Mouse (Mus musculus) cerebellum, adult (tissue): ENCODE measurements around the gene St8sia1.

Source experiments
- ATAC-seq: cut with Nextera tagmentation; 2 replicates; pipeline ENCODE4 v1.9.2; 2017; ENCODE audit warnings: mild to moderate bottlenecking, moderate library complexity, mixed read lengths; ENCODE audit not compliant: insufficient number of reproducible peaks, low FRiP score, low TSS enrichment

St8sia1 gene

GRCm38 (mm10) chr6:142838501-142838900, 125.8 kb downstream of the St8sia1 start:
- no peak for ATAC-seq

GRCm38 (mm10) chr6:142837326-142837725, 126.9 kb downstream of the St8sia1 start:
- ATAC-seq: no peak

- no peak for ATAC-seq
Observed at GRCm38 (mm10) chr6:142835726-142836125, 128.5 kb downstream of the St8sia1 start.

GRCm38 (mm10) chr6:142834911-142835310, 129.3 kb downstream of the St8sia1 start:
- ATAC-seq: no peak

GRCm38 (mm10) chr6:142831706-142832105, 132.5 kb downstream of the St8sia1 start:
- no peak for ATAC-seq

- ATAC-seq: no peak
Observed at GRCm38 (mm10) chr6:142831243-142831642, 133.0 kb downstream of the St8sia1 start.

GRCm38 (mm10) chr6:142830221-142830620, 134.0 kb downstream of the St8sia1 start:
- no peak for ATAC-seq

GRCm38 (mm10) chr6:142825449-142825848, 138.8 kb downstream of the St8sia1 start:
- no peak for ATAC-seq

- ATAC-seq: no peak
Observed at GRCm38 (mm10) chr6:142823008-142823787, 141.1 kb downstream of the St8sia1 start.

GRCm38 (mm10) chr6:142818306-142818705, 145.9 kb downstream of the St8sia1 start:
- ATAC-seq: no peak

GRCm38 (mm10) chr6:142815513-142815912, 148.7 kb downstream of the St8sia1 start:
- no peak; the same call in 1 of the 2 replicates for ATAC-seq

- peak; percentile 83 for ATAC-seq
Observed at GRCm38 (mm10) chr6:142814495-142814921, 149.7 kb downstream of the St8sia1 start.

- ATAC-seq: no peak
Observed at GRCm38 (mm10) chr6:142814011-142814410, 150.2 kb downstream of the St8sia1 start.

- ATAC-seq: no peak
Observed at GRCm38 (mm10) chr6:142812969-142813368, 151.3 kb downstream of the St8sia1 start.

GRCm38 (mm10) chr6:142810239-142810638, 154.0 kb downstream of the St8sia1 start:
- no peak for ATAC-seq

- ATAC-seq: no peak
Observed at GRCm38 (mm10) chr6:142809373-142810098, 154.7 kb downstream of the St8sia1 start.

- ATAC-seq: no peak
Observed at GRCm38 (mm10) chr6:142806326-142806725, 157.9 kb downstream of the St8sia1 start.

GRCm38 (mm10) chr6:142804402-142804801, 159.8 kb downstream of the St8sia1 start, which contains the start of gene Sult6b2:
Gene Sult6b2 (minus strand): TSS chr6:142804502.
- ATAC-seq: no peak

- no peak for ATAC-seq
Observed at GRCm38 (mm10) chr6:142802617-142803525, 161.4 kb downstream of the St8sia1 start.

GRCm38 (mm10) chr6:142801687-142802086, 162.6 kb downstream of the St8sia1 start:
- ATAC-seq: no peak
